Mouse (Mus musculus) B cell, adult 2 months (primary cell): ENCODE data around the gene Slc35f3.

ENCODE experiments used
- DNase-seq, 2 experiments: peaks; one replicate each; pipeline ENCODE4 v3.0.0; 2022

Slc35f3 gene

DNA sequence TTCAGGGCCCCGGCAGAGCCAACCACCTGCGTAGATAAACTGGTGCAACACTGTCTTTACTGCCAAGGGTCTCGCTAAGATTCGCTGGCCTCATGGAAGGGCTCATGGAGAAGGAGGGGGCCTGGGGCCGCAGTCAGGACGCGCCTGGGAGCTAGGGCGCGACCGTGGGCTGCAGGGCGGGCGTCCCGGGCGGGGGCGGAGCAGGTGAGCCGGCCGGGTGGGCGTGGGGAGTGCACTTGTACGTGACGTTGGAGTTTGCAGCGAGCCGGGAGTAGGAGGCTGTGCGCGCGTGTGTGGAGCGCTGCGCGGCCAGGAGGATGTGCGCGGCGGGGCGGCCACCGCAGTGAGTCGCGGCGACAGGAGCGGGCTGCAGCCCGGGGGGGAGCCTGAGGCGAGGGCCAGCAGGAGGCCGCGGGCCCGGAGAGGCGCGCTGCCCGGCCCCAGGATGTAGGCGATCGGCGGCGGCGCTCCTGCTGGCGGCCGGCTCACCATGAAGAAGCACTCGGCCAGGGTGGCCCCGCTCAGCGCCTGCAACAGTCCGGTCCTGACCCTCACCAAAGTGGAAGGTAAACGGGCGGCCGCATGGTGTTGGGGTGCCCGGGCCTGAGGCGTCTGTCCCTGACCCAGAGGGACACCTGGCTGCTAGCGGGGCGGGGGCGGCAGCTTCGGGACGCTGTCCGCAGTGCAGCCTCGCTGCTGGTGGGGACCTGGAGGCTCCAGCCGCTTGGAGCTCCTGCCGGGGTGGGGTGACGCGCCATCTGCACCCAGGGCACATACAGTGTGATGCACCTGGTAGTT lies at the start of gene Slc35f3:
TSS of gene Slc35f3 (plus strand) at position 263 of the 798 bp plus-strand sequence.
- no peak for DNase-seq

DNA sequence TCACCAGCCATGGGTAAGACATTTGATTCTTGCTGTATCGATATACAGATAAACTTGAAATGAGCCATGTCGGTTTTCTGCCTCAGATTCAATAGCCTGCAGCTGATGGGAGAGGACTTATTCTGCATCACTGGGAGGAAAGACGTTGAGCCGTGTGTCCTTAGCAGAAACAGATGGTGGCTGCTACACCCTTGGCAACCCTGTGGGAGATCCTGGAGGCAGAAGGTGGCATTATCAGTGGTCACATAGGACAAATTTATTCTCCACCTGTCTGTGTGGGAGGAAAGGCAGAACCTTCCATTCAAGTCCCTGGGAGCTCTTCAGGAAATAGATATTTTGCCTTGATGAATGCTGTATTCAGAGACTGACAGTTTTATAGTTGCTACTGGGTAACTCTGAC lies 47.9 kb upstream of the Slc35f3 start:
- no peak for DNase-seq

DNA sequence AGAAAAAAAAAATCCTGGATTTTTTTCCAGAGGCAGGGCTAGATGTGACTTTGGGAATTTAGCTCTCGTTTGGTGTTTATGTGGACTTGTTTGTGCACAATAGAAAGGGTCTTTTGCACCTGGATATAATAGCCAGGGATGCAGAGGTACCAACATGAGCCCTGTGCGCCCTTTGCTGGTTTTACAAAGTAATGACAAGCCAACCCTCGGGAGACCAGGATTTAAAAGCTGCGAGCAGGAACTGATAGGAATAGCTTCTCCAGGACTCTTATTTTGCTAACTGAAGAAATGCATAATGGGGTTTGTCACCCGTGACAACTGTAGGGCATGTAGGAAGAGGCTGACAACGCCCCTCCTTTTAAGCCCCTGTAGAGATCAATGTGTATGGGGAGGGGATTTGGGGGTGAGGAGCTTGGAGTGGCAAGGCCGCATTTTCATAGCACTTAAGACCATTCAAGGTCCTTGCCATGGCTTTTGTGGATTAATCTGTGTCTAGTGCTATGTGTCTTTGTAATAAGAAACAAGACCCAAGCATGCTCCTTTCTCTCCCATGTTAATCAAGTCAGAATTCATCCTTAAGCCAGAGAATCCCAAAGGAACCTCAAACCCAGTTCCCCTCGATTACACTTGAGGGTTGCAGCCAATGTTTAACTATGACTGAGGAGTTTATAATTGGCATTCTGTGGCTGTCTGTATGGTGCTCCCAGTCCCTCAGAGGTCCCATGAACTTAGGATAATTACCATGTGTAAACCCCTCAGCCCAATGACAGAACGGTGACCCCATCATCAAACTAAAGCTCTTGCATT lies 41.6 kb upstream of the Slc35f3 start:
- DNase-seq = no peak

DNA sequence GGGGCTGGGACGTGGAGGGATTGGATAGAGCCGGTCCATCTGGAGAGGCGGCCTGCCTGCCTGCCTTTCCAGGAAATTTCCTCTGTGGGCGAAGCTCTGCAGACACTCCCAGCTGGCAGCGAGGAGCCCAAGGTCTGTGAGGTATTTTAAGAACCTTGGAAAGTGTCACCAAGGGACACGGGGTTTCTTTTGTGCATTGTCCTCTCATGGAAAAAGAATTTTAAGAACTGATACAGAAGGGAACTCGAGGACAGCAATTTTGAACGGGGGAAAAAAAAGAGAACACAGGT lies 41.0 kb upstream of the Slc35f3 start:
- DNase-seq = no peak

DNA sequence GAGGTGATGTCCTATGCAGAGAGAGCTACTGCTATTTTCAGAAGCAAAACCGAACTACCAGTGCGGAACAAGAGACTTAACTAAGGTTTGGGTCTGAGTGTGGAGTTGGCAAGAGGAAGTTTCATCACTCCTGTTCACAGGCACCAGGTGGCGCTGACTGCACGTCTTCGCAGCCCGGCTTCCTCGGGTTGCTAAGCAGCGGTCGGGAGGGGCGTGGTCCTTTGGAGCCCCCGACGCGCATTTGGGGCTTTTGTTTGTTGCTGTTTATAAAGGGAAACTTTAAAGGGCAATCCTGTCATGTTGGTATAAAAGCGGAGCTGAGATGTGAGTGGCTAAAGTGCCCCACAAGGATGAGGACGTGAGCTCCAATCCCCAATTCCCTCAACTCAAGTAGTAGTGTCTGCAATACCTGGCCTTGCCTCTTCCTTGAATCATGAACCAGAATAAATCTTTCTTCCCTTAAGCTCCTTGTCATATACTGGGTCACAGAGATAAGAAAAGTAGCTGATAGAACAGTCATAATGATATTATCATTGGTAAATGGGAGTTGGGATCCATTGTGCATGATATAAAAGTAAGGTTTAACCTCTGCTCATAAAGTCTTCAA lies 40.1 kb upstream of the Slc35f3 start:
- peak; percentile 64 to 68 for DNase-seq

DNA sequence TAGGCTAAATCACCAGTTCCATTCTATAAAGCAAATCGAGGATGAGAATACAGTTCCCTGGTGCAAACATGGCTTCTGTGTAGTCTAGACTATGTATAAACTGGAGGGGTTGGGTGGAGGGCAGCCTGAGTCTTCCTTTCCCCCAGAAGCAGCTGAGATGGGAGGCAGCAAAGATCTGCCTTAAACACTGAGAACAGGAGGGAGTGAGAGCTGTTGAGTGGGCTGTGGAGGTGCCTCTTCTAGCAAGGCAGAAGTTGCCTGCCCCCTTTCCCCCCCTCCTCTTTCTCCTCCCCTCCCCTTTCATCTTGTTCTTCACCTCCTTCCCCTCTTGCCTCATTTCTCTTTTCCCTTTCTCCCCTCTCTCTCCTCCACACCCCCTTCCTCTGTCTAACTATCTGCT lies 33.2 kb upstream of the Slc35f3 start:
- DNase-seq = no peak

DNA sequence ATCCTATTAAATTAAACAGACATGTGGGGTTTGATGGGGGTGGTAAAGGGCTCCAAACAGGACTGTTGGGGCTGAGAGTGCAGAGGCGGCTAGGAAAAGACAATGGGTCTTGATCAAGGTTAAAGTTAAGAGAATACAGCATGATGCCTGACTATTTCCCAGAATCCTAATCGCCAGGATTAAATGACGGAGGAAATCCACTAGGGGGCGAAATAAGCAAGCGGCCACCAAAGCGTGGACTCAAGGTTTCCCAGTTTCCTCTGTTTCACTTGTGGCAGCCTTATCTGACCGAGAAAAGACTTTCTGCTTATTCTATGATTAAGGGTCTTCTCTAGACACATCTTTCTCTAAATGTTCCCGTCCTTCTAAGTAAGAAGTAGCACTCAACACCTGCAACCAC lies 31.2 kb upstream of the Slc35f3 start:
- no peak for DNase-seq

DNA sequence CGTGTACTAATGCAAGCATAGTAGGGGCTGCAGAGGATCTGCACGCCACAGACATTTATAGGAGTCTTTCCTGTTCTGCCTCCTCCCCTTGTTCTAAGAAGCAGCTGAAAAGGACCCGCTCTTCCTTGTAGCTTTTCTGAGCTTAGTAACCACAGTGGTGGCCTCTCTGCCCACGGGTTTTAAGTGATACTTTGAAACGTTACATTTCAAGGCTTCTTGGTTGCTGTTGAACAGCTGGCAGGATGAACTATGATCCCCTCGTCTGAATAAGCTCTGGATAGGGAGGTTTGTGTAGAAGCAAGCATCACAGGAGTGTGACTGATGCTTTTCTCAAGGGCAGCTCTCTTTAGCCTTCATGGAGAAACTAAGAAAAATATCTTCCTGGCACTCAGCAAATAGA lies 28.6 kb upstream of the Slc35f3 start:
- DNase-seq = no peak

DNA sequence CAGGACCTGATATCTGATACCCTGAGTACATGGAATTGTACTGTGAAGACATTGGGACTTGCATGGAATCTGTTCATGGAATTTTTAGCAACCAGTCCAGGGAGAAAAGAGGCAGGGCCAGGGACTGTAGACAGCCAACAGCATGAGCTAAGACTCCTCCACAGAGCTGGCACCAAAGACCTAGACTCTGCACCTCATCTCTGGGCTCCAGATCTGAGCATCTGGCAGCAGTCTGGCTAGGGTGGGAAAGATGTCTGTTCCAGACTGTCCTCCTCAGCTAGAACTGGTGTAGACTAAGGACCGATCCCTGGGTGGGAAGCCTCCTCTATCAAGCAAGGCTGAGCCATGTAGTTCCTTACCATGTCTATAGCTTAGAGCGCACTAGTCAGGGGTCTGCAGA lies 25.9 kb upstream of the Slc35f3 start:
- no peak for DNase-seq

DNA sequence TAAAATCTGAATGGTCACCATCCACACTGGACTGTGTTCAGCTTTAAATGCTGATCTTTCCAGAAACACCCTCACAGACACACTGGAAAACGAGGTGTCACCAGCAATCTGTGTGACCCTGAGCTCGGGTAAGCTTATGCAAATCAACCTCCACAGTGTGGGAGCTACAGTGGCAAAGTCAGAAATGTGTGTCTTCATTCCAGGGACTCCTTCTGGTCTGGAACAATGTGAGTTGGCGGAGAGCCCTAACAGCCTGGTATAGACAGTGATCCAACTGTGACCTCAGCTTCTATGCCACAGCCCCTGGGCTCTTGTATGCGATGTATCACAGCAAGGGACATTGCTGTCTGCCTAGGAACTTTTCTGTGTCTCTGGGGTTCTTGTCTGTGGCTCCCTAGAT lies 25.3 kb upstream of the Slc35f3 start:
- DNase-seq = no peak

DNA sequence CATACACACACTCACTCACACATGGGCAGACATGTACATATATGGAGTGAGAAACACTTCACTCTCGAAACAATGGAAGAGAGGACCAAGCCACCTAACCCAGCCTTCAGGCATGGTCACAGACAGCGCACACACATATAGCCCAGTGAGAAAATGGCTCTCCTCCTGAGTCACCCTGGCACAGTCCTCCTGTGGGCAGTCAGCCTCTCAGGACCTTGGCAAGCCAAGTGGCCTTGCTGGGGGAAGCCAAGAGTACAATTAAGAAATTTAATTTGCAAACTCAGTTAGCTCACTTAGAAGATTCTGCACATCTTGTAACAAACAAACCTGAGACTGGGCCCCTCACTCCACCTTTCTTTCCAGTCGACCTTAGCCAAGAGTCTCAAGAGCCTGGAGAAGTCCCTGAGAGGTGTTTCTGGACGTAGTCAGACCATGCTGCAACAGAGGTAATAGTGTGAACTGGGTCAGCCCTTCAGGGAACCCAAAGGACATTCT lies 23.4 kb upstream of the Slc35f3 start:
- no peak for DNase-seq

DNA sequence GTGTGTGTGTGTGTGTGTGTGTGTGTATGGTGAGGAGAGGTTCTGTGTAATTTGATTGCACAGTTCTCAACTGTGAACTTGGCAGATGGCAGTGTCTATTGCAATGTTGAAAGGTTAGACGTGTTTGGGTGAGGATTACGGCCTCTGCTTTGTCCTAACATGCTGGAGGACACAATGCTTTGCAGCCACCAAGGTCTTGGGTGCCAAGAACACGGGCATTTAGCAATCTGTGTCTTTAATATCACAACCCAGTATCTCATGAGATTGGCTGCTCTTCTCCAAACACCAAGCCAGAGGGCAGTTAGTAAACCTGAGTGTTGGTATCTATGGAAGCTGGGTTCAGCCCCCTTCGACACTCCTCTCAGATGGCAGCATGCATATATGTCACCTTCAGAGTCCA lies 22.5 kb upstream of the Slc35f3 start:
- no peak for DNase-seq

DNA sequence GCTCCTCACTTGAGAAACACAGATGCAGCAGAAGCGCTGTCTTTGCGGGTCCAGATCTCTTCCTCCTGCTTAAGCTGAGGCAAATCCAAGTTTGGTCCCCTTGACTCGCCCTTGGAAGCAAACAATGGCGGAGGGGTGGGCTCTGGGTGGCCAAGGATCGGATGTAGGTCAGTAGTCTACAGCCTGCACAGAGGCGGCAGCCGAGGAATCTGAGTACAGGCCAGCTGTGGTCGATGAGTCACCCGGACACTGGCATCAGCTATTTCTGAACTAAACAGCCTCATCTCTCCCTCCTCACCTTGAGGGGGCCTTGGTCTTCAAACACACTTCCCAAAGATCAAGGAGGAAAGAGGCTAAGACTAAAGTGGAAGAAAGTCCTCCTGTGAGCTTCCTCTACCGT lies 6.4 kb upstream of the Slc35f3 start:
- no peak for DNase-seq

DNA sequence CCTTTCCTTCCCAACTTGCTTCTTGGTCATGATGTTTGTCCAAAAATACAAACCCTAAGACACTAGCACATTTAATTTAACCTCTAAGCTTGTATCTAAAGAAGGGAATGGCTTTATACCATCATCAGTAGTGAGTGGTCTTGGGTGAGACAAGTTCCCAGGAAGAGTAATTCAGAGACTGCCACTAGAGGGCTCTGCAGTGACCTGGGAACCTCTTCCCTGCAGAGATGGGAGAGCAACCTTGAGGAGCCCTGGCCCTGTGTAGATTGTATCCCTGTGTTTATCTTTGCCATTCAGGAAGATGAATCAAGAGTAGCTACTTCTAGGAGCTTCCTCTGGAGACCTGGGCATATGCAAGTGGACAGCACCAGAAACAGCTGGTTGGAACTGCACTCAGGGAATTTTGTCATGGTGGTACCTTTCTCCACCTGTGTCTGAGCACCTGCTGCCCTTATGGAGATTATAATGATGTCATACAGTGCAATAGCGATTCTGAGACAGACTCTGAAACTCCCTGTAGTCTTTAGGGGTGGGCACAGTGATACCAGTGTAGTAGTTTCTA lies 993 bp upstream of the Slc35f3 start:
- peak; percentile 35 to 37 for DNase-seq

DNA sequence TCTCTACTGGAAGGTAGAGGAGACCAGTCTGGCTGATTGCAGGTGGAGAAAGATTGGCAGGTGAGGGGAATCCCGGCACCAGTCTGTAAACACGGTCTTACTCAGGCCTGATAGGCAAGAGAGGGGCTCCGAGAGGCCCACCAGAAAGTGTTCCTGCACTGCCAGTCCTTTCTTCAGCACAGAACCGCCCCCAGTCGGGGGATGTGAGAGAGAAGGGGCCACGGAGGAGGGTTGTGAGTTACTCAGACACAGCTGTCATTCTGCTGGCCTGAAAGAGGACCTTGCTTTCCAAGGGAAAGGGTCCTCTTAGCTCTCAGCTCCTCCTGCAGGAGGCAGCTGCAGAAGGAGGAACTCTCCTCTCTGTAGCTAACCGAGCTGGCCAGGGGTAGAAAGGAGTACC lies 975 bp downstream of the Slc35f3 start:
- DNase-seq = no peak

DNA sequence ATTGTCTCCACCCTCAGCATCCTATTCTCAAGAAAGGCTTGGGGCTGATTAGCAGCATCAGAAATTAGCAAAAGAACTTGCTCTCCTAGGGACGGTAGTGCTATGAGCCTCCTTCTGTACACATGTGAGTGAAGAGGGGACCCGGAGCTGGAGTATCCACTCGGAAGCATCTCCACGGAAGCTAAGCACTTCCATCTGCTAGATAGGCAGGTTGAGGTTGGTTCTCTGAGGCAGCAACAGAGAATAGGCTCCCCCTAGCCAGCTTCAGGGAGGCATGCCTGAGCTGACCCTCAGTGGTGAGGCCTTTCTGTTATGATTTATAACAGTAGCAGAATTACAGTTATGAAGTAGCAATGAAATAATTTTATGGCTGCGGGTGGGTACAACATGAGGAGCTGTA lies 2.0 kb downstream of the Slc35f3 start:
- no peak for DNase-seq

DNA sequence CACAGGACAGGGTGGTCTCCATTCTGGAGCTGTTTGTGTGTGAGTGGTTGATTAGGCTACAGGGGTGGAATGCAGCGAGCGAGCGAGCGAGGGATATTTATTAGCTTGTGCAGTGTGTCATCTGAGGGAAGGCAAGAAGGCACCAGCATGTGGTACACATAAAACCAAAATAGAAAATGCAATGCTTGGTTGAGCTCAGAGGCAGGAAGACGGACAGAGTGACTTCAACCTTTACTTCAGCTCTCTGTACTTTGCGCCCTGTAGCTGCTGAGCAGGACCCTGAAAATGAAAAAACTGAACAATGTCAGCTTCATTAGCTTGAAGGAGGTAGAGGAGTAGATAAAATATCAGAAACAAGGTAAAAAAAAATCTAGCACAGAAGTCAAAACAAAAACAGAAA lies 3.2 kb downstream of the Slc35f3 start:
- DNase-seq = no peak

DNA sequence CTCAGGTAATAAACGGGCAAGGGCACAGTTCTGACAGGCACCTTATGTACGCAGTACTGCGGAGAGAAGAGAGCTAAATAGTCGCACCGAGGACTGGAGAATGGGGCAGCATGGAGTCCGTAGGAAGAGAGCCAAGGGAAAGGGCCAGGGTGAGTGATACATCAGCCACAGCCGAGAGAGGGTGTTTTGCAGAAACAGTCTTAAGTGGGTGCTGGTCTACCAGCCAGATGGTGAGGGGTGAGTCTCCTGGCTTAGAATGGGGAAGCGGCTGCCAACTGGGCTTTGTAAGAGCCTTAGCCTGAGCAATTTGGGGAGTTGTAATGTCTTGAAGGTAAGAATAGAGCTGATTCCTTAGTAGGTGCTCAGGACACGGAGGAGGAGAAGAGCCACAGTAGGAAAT lies 8.8 kb downstream of the Slc35f3 start:
- DNase-seq = no peak

DNA sequence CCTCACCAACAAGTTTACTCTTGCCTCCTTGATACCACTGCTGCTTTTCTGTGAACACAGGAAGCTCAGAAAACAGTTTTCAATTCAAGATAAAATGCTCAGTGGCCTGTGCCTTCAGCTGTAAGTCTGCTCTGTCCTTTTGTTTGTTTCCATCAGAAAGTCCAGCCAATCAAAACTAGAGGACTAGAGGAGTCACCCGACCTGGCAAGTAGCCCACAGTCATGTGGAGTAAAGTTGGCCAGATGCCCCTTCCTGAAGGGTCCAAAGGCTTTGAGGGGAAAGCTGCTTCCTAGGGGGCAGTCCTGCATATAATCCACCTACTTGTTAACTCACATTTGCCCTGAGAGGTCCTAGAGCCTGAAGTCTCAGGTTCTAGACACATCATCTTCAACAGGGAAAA lies 10.7 kb downstream of the Slc35f3 start:
- DNase-seq = no peak

DNA sequence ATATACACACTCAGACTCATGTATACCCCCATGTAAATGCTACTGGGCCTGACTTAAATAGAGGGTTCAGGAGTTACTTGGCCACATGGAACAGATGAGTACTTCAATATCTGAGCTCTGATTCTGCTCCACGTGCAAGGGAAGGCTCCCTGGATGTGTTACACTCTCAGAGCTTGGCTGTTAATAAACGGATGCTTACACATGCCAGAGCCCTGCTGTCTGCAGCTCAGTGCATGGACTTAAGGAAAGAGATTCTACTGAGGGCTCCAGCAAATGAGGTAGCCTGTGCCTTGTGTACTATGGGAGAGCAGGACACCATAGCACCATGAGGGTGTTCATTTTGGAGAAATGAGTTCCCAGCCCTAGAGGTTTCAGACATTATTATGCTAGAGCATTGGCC lies 26.6 kb downstream of the Slc35f3 start:
- no peak for DNase-seq

DNA sequence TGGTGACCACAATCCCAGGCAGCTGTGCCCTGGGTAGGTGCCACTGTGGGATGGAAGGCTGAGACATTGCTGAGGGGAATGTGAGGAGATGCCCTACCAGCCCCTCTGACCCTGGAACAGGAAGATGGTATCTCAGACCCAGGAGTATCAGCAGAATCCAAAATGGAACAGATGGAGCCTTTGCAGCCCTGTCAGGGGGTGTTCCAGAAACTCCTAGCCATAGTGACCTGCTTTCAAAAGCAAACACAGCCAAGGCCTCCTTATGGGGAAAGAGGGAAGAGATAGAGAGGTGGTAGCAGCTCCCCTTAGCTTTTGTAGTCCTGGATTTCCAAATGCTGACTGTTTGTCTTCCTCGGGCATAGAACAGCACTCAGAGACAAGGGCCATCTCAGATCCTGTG lies 27.8 kb downstream of the Slc35f3 start:
- DNase-seq = no peak

DNA sequence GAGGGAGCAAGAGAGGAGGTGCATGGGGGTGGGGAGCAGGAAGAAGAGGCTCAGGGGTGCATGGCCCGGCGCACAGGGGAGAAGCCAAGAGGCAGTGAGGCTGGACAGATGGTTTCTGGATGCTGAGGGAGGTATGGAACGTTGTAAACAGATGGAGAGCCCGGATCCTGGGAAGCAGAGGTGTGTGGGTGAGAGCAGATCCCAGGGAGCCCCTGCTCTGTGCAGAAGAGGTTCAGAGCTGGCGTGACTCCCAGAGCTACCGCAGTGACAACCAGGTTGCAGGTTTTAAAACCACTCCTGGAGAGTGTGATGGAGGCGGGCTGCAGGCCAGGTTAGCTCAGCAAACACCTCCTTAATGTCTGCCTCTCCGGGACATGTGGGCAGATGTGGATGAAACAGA lies 28.4 kb downstream of the Slc35f3 start:
- no peak for DNase-seq

DNA sequence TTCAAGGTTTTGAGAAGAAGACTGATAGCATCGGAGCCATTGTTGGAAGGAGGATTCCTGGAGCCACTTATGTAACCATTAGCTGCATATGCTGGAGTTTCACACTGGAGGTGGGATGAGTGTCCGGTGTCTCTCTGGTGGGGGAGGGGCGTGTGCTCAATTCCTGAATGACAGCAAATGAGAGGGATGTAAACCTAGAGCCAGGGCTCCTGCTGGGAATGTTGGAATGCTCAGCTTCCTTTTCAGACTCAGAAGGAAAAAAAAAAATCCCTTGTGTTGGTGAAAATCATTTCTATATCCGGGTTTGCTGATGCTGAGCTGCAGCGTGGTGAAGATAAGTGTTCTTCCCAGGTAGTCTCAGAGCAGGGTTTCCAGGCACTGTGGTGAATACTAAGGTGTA lies 29.4 kb downstream of the Slc35f3 start:
- DNase-seq = no peak

DNA sequence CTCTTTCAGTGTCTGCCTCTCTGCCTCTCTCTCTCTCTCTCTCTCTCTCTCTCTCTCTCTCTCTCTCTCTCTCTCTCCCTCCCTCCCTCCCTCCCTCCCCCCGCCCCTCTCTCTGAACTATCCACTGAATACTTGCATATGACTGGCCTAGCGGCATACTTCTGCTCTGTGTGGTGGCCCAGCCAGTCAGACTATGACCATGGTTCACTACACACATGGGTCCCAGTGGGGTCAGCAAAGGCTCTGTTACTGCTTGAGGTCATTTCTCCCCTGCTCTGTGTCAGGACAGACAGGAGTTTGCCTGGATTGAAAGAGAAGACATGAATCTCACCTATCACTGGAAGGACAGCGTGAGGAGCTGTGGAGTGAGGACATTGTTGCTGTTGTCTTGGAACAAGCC lies 40.5 kb downstream of the Slc35f3 start:
- DNase-seq = no peak
